ENCODE assay signal across 21 mouse cellular contexts in genomic region chr11:112818651-112819270, GRCm38 (mm10). TPM values are rescaled to one million over a fixed set of nuclear protein-coding genes. Genes with fewer than 3 reads are reported as not detected.
DNase-seq lines count a peak whose midpoint lies in the region; ATAC-seq and TF ChIP-seq lines count a peak whose summit lies in the region.
"Had no signal": no experiment of that assay in that cellular context is flagged by ENCODE, and none has a peak within 500 bp of the region (broad histone marks: within the 10 kb centered on the region; RNA-seq: fewer than 3 reads in every experiment).

No protein-coding gene starts in this region.

- no peaks in the 10 kb centered on the region for H3K9me3 ChIP-seq in forebrain, embryonic 10.5 days
- no peaks in the 10 kb centered on the region for H3K9me3 ChIP-seq in forebrain, postnatal 0 days (ENCODE audit: low read length)
- no peaks in the 10 kb centered on the region for H3K9me3 ChIP-seq in liver, postnatal 0 days (ENCODE audit: low read length)
- no peaks in the 10 kb centered on the region for H3K9me3 ChIP-seq in liver, embryonic 12.5 days (replicated peaks)
- H3K9me3 ChIP-seq in embryonic facial prominence, embryonic 10.5 days, result no peaks in the 10 kb centered on the region
- H3K9me3 ChIP-seq in midbrain, embryonic 14.5 days (ENCODE audit: control insufficient read depth, low read length), result no peaks in the 10 kb centered on the region
- H3K9me3 ChIP-seq: heart, embryonic 10.5 days; liver, embryonic 15.5 days; neural tube, embryonic 13.5 days had no signal

- no peaks in the 10 kb centered on the region for H3K36me3 ChIP-seq in forebrain, embryonic 10.5 days (replicated peaks)
- H3K36me3 ChIP-seq in forebrain, postnatal 0 days (ENCODE audit: insufficient read depth), result no peaks in the 10 kb centered on the region
- H3K36me3 ChIP-seq in liver, postnatal 0 days (replicated peaks; ENCODE audit: insufficient read depth, low read length), result no peaks in the 10 kb centered on the region
- no peaks in the 10 kb centered on the region for H3K36me3 ChIP-seq in liver, embryonic 12.5 days
- no peaks in the 10 kb centered on the region for H3K36me3 ChIP-seq in embryonic facial prominence, embryonic 10.5 days (replicated peaks)
- H3K36me3 ChIP-seq in midbrain, embryonic 14.5 days (ENCODE audit: control insufficient read depth, insufficient read depth, low read length), result no peaks in the 10 kb centered on the region
- H3K36me3 ChIP-seq: heart, embryonic 10.5 days; liver, embryonic 15.5 days; neural tube, embryonic 13.5 days had no signal

- no peak overlapping the region for H3K9ac ChIP-seq in forebrain, postnatal 0 days
- H3K9ac ChIP-seq in liver, postnatal 0 days (replicated peaks), result no peak overlapping the region
- H3K9ac ChIP-seq in liver, embryonic 12.5 days, result no peak overlapping the region
- no peak overlapping the region for H3K9ac ChIP-seq in midbrain, embryonic 14.5 days (replicated peaks; ENCODE audit: low read length)
- H3K9ac ChIP-seq: liver, embryonic 15.5 days; neural tube, embryonic 13.5 days had no signal

- peaks cover 29% of the 10 kb centered on the region for H3K4me1 ChIP-seq in forebrain, embryonic 10.5 days
- H3K4me1 ChIP-seq in forebrain, postnatal 0 days (ENCODE audit: insufficient read depth), result peaks cover 3% of the 10 kb centered on the region; the same call in 1 of the 2 replicates
- H3K4me1 ChIP-seq in liver, postnatal 0 days (ENCODE audit: insufficient read depth), result peaks cover 9% of the 10 kb centered on the region
- no peaks in the 10 kb centered on the region for H3K4me1 ChIP-seq in liver, embryonic 12.5 days
- H3K4me1 ChIP-seq in embryonic facial prominence, embryonic 10.5 days, result peaks cover 15% of the 10 kb centered on the region
- H3K4me1 ChIP-seq in midbrain, embryonic 14.5 days (ENCODE audit: control insufficient read depth, insufficient read depth, low read length), result 0 out of 2 replicates have a peak, but pooled peaks cover 3% of the 10 kb centered on the region

- DNase-seq in forebrain, embryonic 10.5 days (ENCODE audit: extremely low spot score, low spot score), result no peak
- no peak for DNase-seq in forebrain, postnatal 0 days
- peak; percentile 38 for DNase-seq in liver, postnatal 0 days
- DNase-seq in embryonic facial prominence, embryonic 10.5 days (ENCODE audit: low spot score), result no peak
- DNase-seq in midbrain, embryonic 14.5 days, result peak; percentile 29
- no peak for DNase-seq in urinary bladder, postnatal 14 days (ENCODE audit: low spot score)
- no peak for DNase-seq in ovary, postnatal 14 days (ENCODE audit: low spot score)
- DNase-seq: adrenal gland, postnatal 10 days; cerebellum, adult 11 months; heart, postnatal 36 days; kidney, adult 18-20 months; kidney, postnatal 14 days; lung, postnatal 4 days; right cerebral cortex, postnatal 4 days; thymus, postnatal 4 days had no signal

- 0 out of 2 replicates have a peak overlapping the region, but pooled peaks have one; percentile 31 for H3K27ac ChIP-seq in forebrain, embryonic 10.5 days
- no peak overlapping the region for H3K27ac ChIP-seq in forebrain, postnatal 0 days (ENCODE audit: low read depth, low read length)
- H3K27ac ChIP-seq in liver, postnatal 0 days (ENCODE audit: low read depth), result peak overlapping the region; percentile 55; the same call in 1 of the 2 replicates
- H3K27ac ChIP-seq in liver, embryonic 12.5 days, result no peak overlapping the region
- peak overlapping the region; percentile 8; the same call in 1 of the 2 replicates for H3K27ac ChIP-seq in embryonic facial prominence, embryonic 10.5 days (replicated peaks)
- H3K27ac ChIP-seq in midbrain, embryonic 14.5 days (replicated peaks; ENCODE audit: low read depth, low read length), result 0 out of 2 replicates have a peak overlapping the region, but pooled peaks have one; percentile 9
- H3K27ac ChIP-seq: heart, embryonic 10.5 days; left cerebral cortex, adult 2 months; liver, embryonic 15.5 days; neural tube, embryonic 13.5 days had no signal

- no peak; the same call in 1 of the 2 replicates for ATAC-seq in forebrain, postnatal 0 days
- ATAC-seq in liver, postnatal 0 days, result peak; percentile 67
- no peak for ATAC-seq in liver, embryonic 12.5 days
- peak; percentile 2; the same call in 1 of the 2 replicates for ATAC-seq in midbrain, embryonic 14.5 days (ENCODE audit: low FRiP score, low TSS enrichment)

- H3K4me2 ChIP-seq in forebrain, postnatal 0 days (ENCODE audit: low read depth), result no peak overlapping the region
- H3K4me2 ChIP-seq in liver, postnatal 0 days (ENCODE audit: low read depth, low read length), result no peak overlapping the region
- no peak overlapping the region for H3K4me2 ChIP-seq in liver, embryonic 12.5 days
- no peak overlapping the region for H3K4me2 ChIP-seq in midbrain, embryonic 14.5 days (ENCODE audit: low read length)
- H3K4me2 ChIP-seq: liver, embryonic 15.5 days; neural tube, embryonic 13.5 days had no signal

- WGBS in forebrain, embryonic 10.5 days, result 73% methylated on average over 7 of the region's 7 CpGs
- WGBS in forebrain, postnatal 0 days, result 55% methylated on average over 7 of the region's 7 CpGs
- 43% methylated on average over 7 of the region's 7 CpGs for WGBS in liver, postnatal 0 days (ENCODE audit: insufficient replicate concordance)
- WGBS in liver, embryonic 12.5 days (ENCODE audit: insufficient replicate concordance), result 55% methylated on average over 7 of the region's 7 CpGs
- WGBS in embryonic facial prominence, embryonic 10.5 days, result 63% methylated on average over 7 of the region's 7 CpGs
- WGBS in midbrain, embryonic 14.5 days, result 63% methylated on average over 7 of the region's 7 CpGs

- TF ChIP-seq EP300 in liver, postnatal 0 days (IDR thresholded peaks at IDR 0.05; ENCODE audit: low read depth), result no peak

- TF ChIP-seq CTCF in forebrain, postnatal 0 days (IDR thresholded peaks at IDR 0.05; ENCODE audit: low read depth), result no peak
- no peak for TF ChIP-seq CTCF in liver, postnatal 0 days (IDR thresholded peaks at IDR 0.05; ENCODE audit: low read depth)

- no peak overlapping the region for H3K4me3 ChIP-seq in forebrain, embryonic 10.5 days
- H3K4me3 ChIP-seq in forebrain, postnatal 0 days (ENCODE audit: low read depth, low read length), result no peak overlapping the region
- no peak overlapping the region for H3K4me3 ChIP-seq in liver, postnatal 0 days (ENCODE audit: low read depth, low read length)
- no peak overlapping the region for H3K4me3 ChIP-seq in liver, embryonic 12.5 days
- no peak overlapping the region for H3K4me3 ChIP-seq in embryonic facial prominence, embryonic 10.5 days
- H3K4me3 ChIP-seq in midbrain, embryonic 14.5 days (replicated peaks; ENCODE audit: low read depth, low read length), result no peak overlapping the region
- H3K4me3 ChIP-seq: heart, embryonic 10.5 days; left cerebral cortex, adult 2 months; liver, embryonic 15.5 days; neural tube, embryonic 13.5 days had no signal

- peaks cover 11% of the 10 kb centered on the region; the same call in 1 of the 2 replicates for H3K27me3 ChIP-seq in forebrain, embryonic 10.5 days (ENCODE audit: poor library complexity, severe bottlenecking)
- no peaks in the 10 kb centered on the region for H3K27me3 ChIP-seq in forebrain, postnatal 0 days (ENCODE audit: insufficient read depth, low read length)
- H3K27me3 ChIP-seq in liver, postnatal 0 days (ENCODE audit: insufficient read depth, low read length), result no peaks in the 10 kb centered on the region
- H3K27me3 ChIP-seq in liver, embryonic 12.5 days (replicated peaks), result no peaks in the 10 kb centered on the region
- H3K27me3 ChIP-seq in embryonic facial prominence, embryonic 10.5 days (replicated peaks; ENCODE audit: low read depth, poor library complexity, severe bottlenecking), result no peaks in the 10 kb centered on the region
- no peaks in the 10 kb centered on the region for H3K27me3 ChIP-seq in midbrain, embryonic 14.5 days (ENCODE audit: control insufficient read depth, insufficient read depth, low read length)
- H3K27me3 ChIP-seq: CH12.LX; liver, embryonic 15.5 days; neural tube, embryonic 13.5 days had no signal

RNA-seq across cellular contexts. Expression of gene Sox9, which starts 36.7 kb away (rescaled TPM):
- polyA plus RNA-seq in forebrain, embryonic 10.5 days (2016; fragmentation: Nextera tagmentation; extraction: Ambion mirVana), result 98.1 and 108 TPM in 2 replicates
- 5.8 and 6.1 TPM in 2 replicates for total RNA-seq in forebrain, postnatal 0 days (2014; rRNA removed)
- 29.8 and 46.6 TPM in 2 replicates for polyA plus RNA-seq in forebrain, postnatal 0 days (2015; fragmentation: Nextera tagmentation; extraction: Ambion mirVana)
- 2.5 TPM in 2 replicates for polyA plus RNA-seq in liver, postnatal 0 days (2015; fragmentation: Nextera tagmentation; extraction: Ambion mirVana)
- 2.4 and 2.7 TPM in 2 replicates for polyA plus RNA-seq in liver, embryonic 12.5 days (2016; fragmentation: Nextera tagmentation; extraction: Ambion mirVana)
- 108 and 112 TPM in 2 replicates for polyA plus RNA-seq in embryonic facial prominence, embryonic 10.5 days (2016; fragmentation: Nextera tagmentation; extraction: Ambion mirVana)
- 45.5 and 62.2 TPM in 2 replicates for polyA plus RNA-seq in midbrain, embryonic 14.5 days (2014; fragmentation: Nextera tagmentation; extraction: Ambion mirVana)
- total RNA-seq: CH12.LX had no signal

Comparison
In these comparisons a context has a peak if more than half of its experiments do, and no peak if none do; other contexts are left out.
1. H3K27ac ChIP-seq: peak in forebrain, embryonic 10.5 days (single experiment), liver, postnatal 0 days (single experiment), embryonic facial prominence, embryonic 10.5 days (single experiment) and midbrain, embryonic 14.5 days (single experiment); none in forebrain, postnatal 0 days (single experiment) and liver, embryonic 12.5 days (single experiment).
2. ATAC-seq: peak in liver, postnatal 0 days (single experiment) and midbrain, embryonic 14.5 days (single experiment); none in forebrain, postnatal 0 days (single experiment) and liver, embryonic 12.5 days (single experiment).
3. DNase-seq: peak in liver, postnatal 0 days (single experiment) and midbrain, embryonic 14.5 days (single experiment); none in forebrain, embryonic 10.5 days (single experiment), forebrain, postnatal 0 days (single experiment), embryonic facial prominence, embryonic 10.5 days (single experiment), urinary bladder, postnatal 14 days (single experiment) and ovary, postnatal 14 days (single experiment).